Mouse (Mus musculus) Muller cell, postnatal 12 days (primary cell): Measurements from ENCODE around the gene Ccdc181.
A peak's percentile ranks its signal among the peaks of the same experiment; 100 is the strongest.
"Not testable (repeated sequence)": the region's sequence is repeated elsewhere in the genome, so short reads cannot be mapped to it uniquely, and the experiment has no call there.

Source experiments
- DNase-seq: peaks from one replicate; pipeline ENCODE4 v3.0.0-alpha.2; 2015; ENCODE audit errors: inconsistent ontology term

Ccdc181 gene

GRCm38 (mm10) chr1:164275455-164275954, at the start of gene Ccdc181:
Gene Ccdc181 (plus strand): TSS chr1:164275585.
- DNase-seq: peak; percentile 95

- not testable (repeated sequence) for DNase-seq
Measured at GRCm38 (mm10) chr1:164231937-164232570, 43.3 kb upstream of the Ccdc181 start.

GRCm38 (mm10) chr1:164233447-164233846, 41.9 kb upstream of the Ccdc181 start:
- DNase-seq: no peak

GRCm38 (mm10) chr1:164235078-164235477, 40.3 kb upstream of the Ccdc181 start:
- DNase-seq: no peak

GRCm38 (mm10) chr1:164236078-164236477, 39.3 kb upstream of the Ccdc181 start:
- DNase-seq: peak; percentile 51

- no peak for DNase-seq
Measured at GRCm38 (mm10) chr1:164241494-164241893, 33.9 kb upstream of the Ccdc181 start.

GRCm38 (mm10) chr1:164242809-164243208, 32.6 kb upstream of the Ccdc181 start:
- DNase-seq: no peak

- no peak for DNase-seq
Measured at GRCm38 (mm10) chr1:164247442-164247841, 27.9 kb upstream of the Ccdc181 start.

- DNase-seq: no peak
Measured at GRCm38 (mm10) chr1:164247971-164248370, 27.4 kb upstream of the Ccdc181 start.

- peak; percentile 99 for DNase-seq
Measured at GRCm38 (mm10) chr1:164248465-164249331, 26.7 kb upstream of the Ccdc181 start, which contains the start of gene Slc19a2. Gene Slc19a2 (plus strand): TSS chr1:164249046.

GRCm38 (mm10) chr1:164249332-164249711, 26.1 kb upstream of the Ccdc181 start:
- DNase-seq: no peak

- DNase-seq: peak; percentile 29
Measured at GRCm38 (mm10) chr1:164250391-164251150, 24.8 kb upstream of the Ccdc181 start.

- DNase-seq: no peak
Measured at GRCm38 (mm10) chr1:164251438-164251837, 23.9 kb upstream of the Ccdc181 start.

- no peak for DNase-seq
Measured at GRCm38 (mm10) chr1:164252551-164252950, 22.8 kb upstream of the Ccdc181 start.

GRCm38 (mm10) chr1:164254836-164255235, 20.5 kb upstream of the Ccdc181 start:
- DNase-seq: no peak

GRCm38 (mm10) chr1:164260171-164261028, 15.0 kb upstream of the Ccdc181 start:
- no peak for DNase-seq

- DNase-seq: peak; percentile 85
Measured at GRCm38 (mm10) chr1:164261553-164261952, 13.8 kb upstream of the Ccdc181 start.

GRCm38 (mm10) chr1:164270941-164271340, 4.4 kb upstream of the Ccdc181 start:
- DNase-seq: no peak

- no peak for DNase-seq
Measured at GRCm38 (mm10) chr1:164273659-164274058, 1.7 kb upstream of the Ccdc181 start.

GRCm38 (mm10) chr1:164276552-164276951, 1.2 kb downstream of the Ccdc181 start:
- no peak for DNase-seq

- DNase-seq: no peak
Measured at GRCm38 (mm10) chr1:164279332-164279731, 3.9 kb downstream of the Ccdc181 start.
